Mouse (Mus musculus) hindbrain, postnatal 0 days (tissue): ENCODE results near the gene Plcb1. TPM values are rescaled to one million over a fixed set of nuclear protein-coding genes. Genes with fewer than 3 reads are reported as not detected.

Experiments used
- ATAC-seq: fragments of 200-750 bp; cut with Nextera tagmentation; 2 replicates; pipeline ENCODE4 v1.8.0; 2017; ENCODE audit warnings: mild to moderate bottlenecking, moderate TSS enrichment, moderate library complexity
- DNase-seq: peaks from one replicate; pipeline ENCODE4 v3.0.0-alpha.2; 2015; ENCODE audit warnings: low spot score
- H3K27ac ChIP-seq: fragments of 300-500 bp; sonication (generic); 2 replicates; pipeline ENCODE4 v1.5.1; 2014; ENCODE audit warnings: mild to moderate bottlenecking
- H3K27me3 ChIP-seq: fragments of 300-500 bp; sonication (generic); 2 replicates; pipeline ENCODE4 v1.6.1; 2014; ENCODE audit warnings: low read length, mixed read lengths; ENCODE audit not compliant: insufficient read depth
- H3K36me3 ChIP-seq: fragments of 300-500 bp; sonication (generic); 2 replicates; pipeline ENCODE4 v1.6.1; 2014; ENCODE audit warnings: low read length, mixed read lengths; ENCODE audit not compliant: insufficient read depth
- H3K4me1 ChIP-seq: fragments of 300-500 bp; sonication (generic); 2 replicates; pipeline ENCODE4 v1.6.1; 2014; ENCODE audit warnings: antibody characterized with exemption, low read length, mixed read lengths; ENCODE audit not compliant: insufficient read depth
- H3K4me2 ChIP-seq: fragments of 300-500 bp; sonication (generic); 2 replicates; pipeline ENCODE4 v1.6.1; 2014; ENCODE audit warnings: low read depth, mild to moderate bottlenecking, low read length, moderate library complexity, mixed read lengths
- H3K4me3 ChIP-seq: fragments of 300-500 bp; sonication (generic); 2 replicates; pipeline ENCODE4 v1.5.1; 2014; ENCODE audit warnings: low read length
- H3K9ac ChIP-seq: fragments of 300-500 bp; sonication (generic); replicated peaks from 2 replicates; pipeline ENCODE4 v1.6.1; 2014; ENCODE audit warnings: mild to moderate bottlenecking, low read length, moderate library complexity, mixed read lengths
- H3K9me3 ChIP-seq: fragments of 300-500 bp; sonication (generic); 2 replicates; pipeline ENCODE4 v1.6.1; 2016; ENCODE audit warnings: low read length, mixed read lengths
- CTCF ChIP-seq: IDR thresholded peaks from 2 replicates; pipeline ENCODE4 v1.5.1; 2016; ENCODE audit warnings: antibody characterized with exemption, control low read depth, low read depth
- WGBS: fragments of 180-500 bp; shearing (Covaris S2); extraction: QIAGEN DNeasy Blood & Tissue Kit; methylation state at CpG from one replicate; pipeline ENCODE4 v1.1.7; 2014; 5-methylcytosine and 5-hydroxymethylcytosine counted together
- polyA plus RNA-seq: library from polyadenylated mRNA; unstranded; fragments of >200 nt; fragmentation: Nextera tagmentation; extraction: Ambion mirVana; gene quantifications from 2 replicates; pipeline ENCODE4 v1.2.1, GENCODE M21; 2015
- total RNA-seq: library from RNA; depleted of rRNA; stranded (reverse); fragments of >200 nt; gene quantifications from 2 replicates; pipeline ENCODE4 v1.2.3, GENCODE M21; 2014

The Plcb1 gene
- total and polyA plus RNA-seq, 2 experiments from 2014 or later: 47.4 to 48.8 TPM

DNA sequence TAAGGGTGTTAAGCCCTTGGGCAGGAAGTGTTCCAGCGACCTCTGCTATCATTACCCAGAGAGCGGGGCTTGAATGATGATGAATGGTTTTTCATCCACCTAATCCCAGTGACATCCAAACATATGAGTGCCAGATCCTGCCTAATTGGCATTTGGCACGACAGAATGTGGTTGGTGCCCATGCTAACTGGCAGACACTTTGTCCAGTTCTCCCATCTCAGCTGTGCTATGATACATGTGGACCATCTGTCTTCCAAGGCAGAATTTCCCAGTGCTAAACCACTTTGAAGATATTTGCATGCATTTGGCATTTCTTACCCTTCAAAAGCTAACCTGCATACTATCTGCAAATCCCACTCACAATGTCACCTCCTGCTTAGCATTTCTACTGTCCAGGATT lies 492.6 kb downstream of the Plcb1 start:
- peak; percentile 79 for ATAC-seq
- TF ChIP-seq CTCF: no peak
- Histone ChIP-seq H3K4me1 (no peaks in the 10 kb centered on the region), H3K4me2 (no peak overlapping the region), H3K9me3 (no peaks in the 10 kb centered on the region), H3K36me3 (no peaks in the 10 kb centered on the region), H3K4me3 (no peak overlapping the region), H3K27me3 (no peaks in the 10 kb centered on the region), H3K9ac (no peak overlapping the region), H3K27ac (no peak overlapping the region)
- 35% methylated on average over 3 of the region's 3 CpGs for WGBS
- peak; percentile 74 for DNase-seq

DNA sequence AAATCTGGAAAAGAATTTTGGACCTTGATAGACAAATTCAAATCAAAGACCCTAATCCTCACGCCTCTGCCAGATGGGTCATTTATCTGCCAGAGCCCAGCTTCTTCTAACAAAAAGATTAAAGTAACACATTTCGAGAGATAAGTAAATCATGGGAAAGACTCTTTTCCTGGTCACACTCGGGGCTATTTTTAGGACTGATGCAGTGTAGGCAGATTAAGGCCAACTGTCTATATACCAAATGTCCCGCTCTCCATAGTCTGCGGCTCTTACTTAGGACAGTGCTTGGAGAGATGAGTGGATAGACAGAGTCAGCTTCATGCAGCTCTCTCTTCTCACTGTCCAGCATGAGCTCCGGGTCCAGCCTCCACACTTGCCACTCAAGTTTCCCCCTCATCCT lies 493.2 kb downstream of the Plcb1 start:
- Histone ChIP-seq H3K4me2 (no peak overlapping the region), H3K4me3 (no peak overlapping the region), H3K27me3 (no peaks in the 10 kb centered on the region), H3K36me3 (no peaks in the 10 kb centered on the region), H3K9me3 (no peaks in the 10 kb centered on the region), H3K9ac (no peak overlapping the region), H3K4me1 (no peaks in the 10 kb centered on the region), H3K27ac (no peak overlapping the region)
- peak; percentile 16 for DNase-seq
- ATAC-seq: no peak
- WGBS: 64% methylated on average over 6 of the region's 6 CpGs
- no peak for TF ChIP-seq CTCF

- Histone ChIP-seq H3K4me1 (no peaks in the 10 kb centered on the region), H3K9me3 (no peaks in the 10 kb centered on the region), H3K9ac (no peak overlapping the region), H3K4me2 (no peak overlapping the region), H3K36me3 (no peaks in the 10 kb centered on the region), H3K27ac (no peak overlapping the region), H3K4me3 (no peak overlapping the region), H3K27me3 (no peaks in the 10 kb centered on the region)
- peak; percentile 34 for DNase-seq
- 79% methylated on average over 3 of the region's 3 CpGs for WGBS
- TF ChIP-seq CTCF: peak; percentile 55
- ATAC-seq: no peak
Measured at GRCm38 (mm10) chr2:135283783-135284182, 497.9 kb downstream of the Plcb1 start.

DNA sequence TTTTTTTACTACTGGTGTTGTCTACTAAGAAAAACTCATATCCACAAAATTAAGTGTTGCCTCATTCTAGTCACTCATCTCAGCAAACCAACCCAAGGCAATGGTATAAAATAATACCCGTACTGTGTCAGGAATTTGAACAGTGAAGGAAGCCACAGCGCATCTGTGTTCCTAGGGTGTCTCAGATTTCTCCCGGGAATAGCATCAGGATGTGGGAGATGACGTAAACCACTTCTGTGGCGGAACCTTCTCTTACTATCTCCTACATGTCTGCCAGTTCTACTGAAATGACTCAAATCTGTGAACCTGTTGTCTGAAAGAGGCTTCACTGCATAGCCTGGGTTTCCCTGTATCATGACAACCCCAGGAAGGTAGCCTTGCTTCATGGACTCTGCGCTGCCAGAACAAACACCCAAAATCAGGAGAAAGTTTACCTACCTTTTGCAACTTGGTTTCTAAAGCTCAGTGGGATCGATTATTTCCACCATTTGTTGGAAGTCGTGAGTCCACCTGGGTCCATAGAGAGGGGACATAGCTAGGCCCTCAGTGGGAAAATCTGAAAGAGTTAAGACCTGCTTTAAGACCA lies 510.4 kb downstream of the Plcb1 start:
- Histone ChIP-seq H3K9ac (no peak overlapping the region), H3K4me1 (no peaks in the 10 kb centered on the region), H3K36me3 (no peaks in the 10 kb centered on the region), H3K9me3 (no peaks in the 10 kb centered on the region), H3K4me2 (no peak overlapping the region), H3K27ac (no peak overlapping the region), H3K27me3 (no peaks in the 10 kb centered on the region), H3K4me3 (no peak overlapping the region)
- no peak for TF ChIP-seq CTCF
- DNase-seq (no peak), ATAC-seq (no peak)
- 92% methylated on average over 8 of the region's 8 CpGs for WGBS

GRCm38 (mm10) chr2:135300480-135300879 lies 514.6 kb downstream of the Plcb1 start:
- no peak for TF ChIP-seq CTCF
- DNase-seq (no peak), ATAC-seq (no peak)
- H3K4me2 ChIP-seq: no peak overlapping the region
- no peaks in the 10 kb centered on the region for H3K27me3 ChIP-seq
- H3K4me1 ChIP-seq: no peaks in the 10 kb centered on the region
- WGBS: 72% methylated on average over 1 of the region's 1 CpGs
- no peak overlapping the region for H3K4me3 ChIP-seq
- no peak overlapping the region for H3K27ac ChIP-seq
- H3K36me3 ChIP-seq: no peaks in the 10 kb centered on the region
- H3K9me3 ChIP-seq: no peaks in the 10 kb centered on the region
- H3K9ac ChIP-seq: no peak overlapping the region

- Histone ChIP-seq H3K27me3 (no peaks in the 10 kb centered on the region), H3K9me3 (no peaks in the 10 kb centered on the region), H3K4me1 (no peaks in the 10 kb centered on the region), H3K9ac (no peak overlapping the region), H3K36me3 (no peaks in the 10 kb centered on the region), H3K27ac (no peak overlapping the region), H3K4me2 (no peak overlapping the region), H3K4me3 (no peak overlapping the region)
- DNase-seq (no peak), ATAC-seq (no peak)
- 90% methylated on average over 2 of the region's 2 CpGs for WGBS
- TF ChIP-seq CTCF: no peak
Measured at GRCm38 (mm10) chr2:135302483-135302882, 516.6 kb downstream of the Plcb1 start.

- H3K4me3 ChIP-seq: no peak overlapping the region
- ATAC-seq (0 out of 2 replicates have a peak, but pooled peaks have one; percentile 33), DNase-seq (no peak)
- no peaks in the 10 kb centered on the region for H3K9me3 ChIP-seq
- TF ChIP-seq CTCF: no peak
- no peak overlapping the region for H3K9ac ChIP-seq
- no peak overlapping the region for H3K27ac ChIP-seq
- no peaks in the 10 kb centered on the region for H3K27me3 ChIP-seq
- no peak overlapping the region for H3K4me2 ChIP-seq
- H3K4me1 ChIP-seq: 0 out of 2 replicates have a peak, but pooled peaks cover 3% of the 10 kb centered on the region
- no peaks in the 10 kb centered on the region for H3K36me3 ChIP-seq
- 74% methylated on average over 3 of the region's 3 CpGs for WGBS
Measured at GRCm38 (mm10) chr2:135305186-135305585, 519.3 kb downstream of the Plcb1 start.
